Comparison of ENCODE assay signal across 18 mouse cellular contexts in genomic region chr5:112687100-112687818, GRCm38 (mm10).
DNase-seq lines count a peak whose midpoint lies in the region; ATAC-seq and TF ChIP-seq lines count a peak whose summit lies in the region.
"Had no signal": no experiment of that assay in that cellular context is flagged by ENCODE, and none has a peak within 500 bp of the region (broad histone marks: within the 10 kb centered on the region; RNA-seq: fewer than 3 reads in every experiment).

No protein-coding gene starts in this region.

- no peak overlapping the region for H3K9ac ChIP-seq in forebrain, embryonic 11.5 days (ENCODE audit: low read length)
- no peak overlapping the region for H3K9ac ChIP-seq in forebrain, postnatal 0 days
- H3K9ac ChIP-seq in hindbrain, embryonic 13.5 days: no peak overlapping the region
- no peak overlapping the region for H3K9ac ChIP-seq in neural tube, embryonic 14.5 days (replicated peaks; ENCODE audit: low read depth, low read length)
- H3K9ac ChIP-seq: liver, postnatal 0 days; midbrain, embryonic 15.5 days had no signal

- H3K27me3 ChIP-seq in forebrain, embryonic 11.5 days (ENCODE audit: control insufficient read depth, insufficient read depth, low read length): no peaks in the 10 kb centered on the region
- no peaks in the 10 kb centered on the region for H3K27me3 ChIP-seq in forebrain, postnatal 0 days (ENCODE audit: insufficient read depth, low read length)
- peaks cover 3% of the 10 kb centered on the region; the same call in 1 of the 2 replicates for H3K27me3 ChIP-seq in hindbrain, embryonic 13.5 days
- no peaks in the 10 kb centered on the region for H3K27me3 ChIP-seq in hindbrain, embryonic 10.5 days (ENCODE audit: insufficient read depth, poor library complexity, severe bottlenecking)
- H3K27me3 ChIP-seq in neural tube, embryonic 14.5 days (ENCODE audit: control insufficient read depth, insufficient read depth, low read length): no peaks in the 10 kb centered on the region
- H3K27me3 ChIP-seq: midbrain, embryonic 15.5 days had no signal

- peak; percentile 30; the same call in 1 of the 2 replicates for ATAC-seq in forebrain, embryonic 11.5 days (replicated peaks; ENCODE audit: low FRiP score)
- ATAC-seq in forebrain, postnatal 0 days: no peak
- ATAC-seq in hindbrain, embryonic 13.5 days (ENCODE audit: low FRiP score): no peak
- peak; percentile 56 for ATAC-seq in neural tube, embryonic 14.5 days (ENCODE audit: low read depth)
- ATAC-seq: liver, postnatal 0 days; midbrain, embryonic 15.5 days had no signal

- no peaks in the 10 kb centered on the region for H3K36me3 ChIP-seq in forebrain, embryonic 11.5 days (ENCODE audit: control insufficient read depth, insufficient read depth, low read length)
- H3K36me3 ChIP-seq in forebrain, postnatal 0 days (ENCODE audit: insufficient read depth): no peaks in the 10 kb centered on the region
- H3K36me3 ChIP-seq in hindbrain, embryonic 13.5 days: no peaks in the 10 kb centered on the region
- no peaks in the 10 kb centered on the region for H3K36me3 ChIP-seq in hindbrain, embryonic 10.5 days
- H3K36me3 ChIP-seq in neural tube, embryonic 14.5 days (ENCODE audit: control insufficient read depth, insufficient read depth, low read length): no peaks in the 10 kb centered on the region
- H3K36me3 ChIP-seq: limb, embryonic 10.5 days; midbrain, embryonic 15.5 days had no signal

- no peak overlapping the region for H3K4me3 ChIP-seq in forebrain, embryonic 11.5 days (ENCODE audit: low read depth, low read length)
- H3K4me3 ChIP-seq in forebrain, postnatal 0 days (ENCODE audit: low read depth, low read length): no peak overlapping the region
- H3K4me3 ChIP-seq in hindbrain, embryonic 13.5 days: no peak overlapping the region
- no peak overlapping the region for H3K4me3 ChIP-seq in hindbrain, embryonic 10.5 days
- H3K4me3 ChIP-seq in neural tube, embryonic 14.5 days (ENCODE audit: low read depth, low read length): no peak overlapping the region
- H3K4me3 ChIP-seq: layer of hippocampus, adult 2 months; limb, embryonic 10.5 days; midbrain, embryonic 15.5 days had no signal

- H3K4me2 ChIP-seq in forebrain, embryonic 11.5 days (ENCODE audit: low read depth, low read length, severe bottlenecking): no peak overlapping the region
- H3K4me2 ChIP-seq in forebrain, postnatal 0 days (ENCODE audit: low read depth): no peak overlapping the region
- H3K4me2 ChIP-seq in hindbrain, embryonic 13.5 days: no peak overlapping the region
- H3K4me2 ChIP-seq in neural tube, embryonic 14.5 days (ENCODE audit: low read depth, low read length): no peak overlapping the region
- H3K4me2 ChIP-seq: heart, embryonic 11.5 days; midbrain, embryonic 15.5 days had no signal

- no peak for TF ChIP-seq CTCF in forebrain, postnatal 0 days (IDR thresholded peaks at IDR 0.05; ENCODE audit: low read depth)

- H3K9me3 ChIP-seq in forebrain, embryonic 11.5 days (ENCODE audit: control insufficient read depth, low read length): no peaks in the 10 kb centered on the region
- H3K9me3 ChIP-seq in forebrain, postnatal 0 days (ENCODE audit: low read length): no peaks in the 10 kb centered on the region
- no peaks in the 10 kb centered on the region for H3K9me3 ChIP-seq in hindbrain, embryonic 13.5 days
- H3K9me3 ChIP-seq in hindbrain, embryonic 10.5 days: no peaks in the 10 kb centered on the region
- H3K9me3 ChIP-seq in neural tube, embryonic 14.5 days (ENCODE audit: control insufficient read depth, low read length): no peaks in the 10 kb centered on the region
- H3K9me3 ChIP-seq: limb, embryonic 10.5 days; midbrain, embryonic 15.5 days had no signal

- H3K4me1 ChIP-seq in forebrain, embryonic 11.5 days (replicated peaks; ENCODE audit: control insufficient read depth, insufficient read depth, low read length): 0 out of 2 replicates have a peak, but pooled peaks cover 3% of the 10 kb centered on the region
- H3K4me1 ChIP-seq in forebrain, postnatal 0 days (ENCODE audit: insufficient read depth): no peaks in the 10 kb centered on the region
- peaks cover 16% of the 10 kb centered on the region; the same call in 1 of the 2 replicates for H3K4me1 ChIP-seq in hindbrain, embryonic 13.5 days (replicated peaks)
- H3K4me1 ChIP-seq in hindbrain, embryonic 10.5 days (replicated peaks): peaks cover 14% of the 10 kb centered on the region
- no peaks in the 10 kb centered on the region for H3K4me1 ChIP-seq in neural tube, embryonic 14.5 days (ENCODE audit: control insufficient read depth, insufficient read depth, low read length)

- peak; percentile 77 for DNase-seq in forebrain, embryonic 11.5 days (ENCODE audit: low spot score)
- DNase-seq in forebrain, postnatal 0 days: no peak
- no peak for DNase-seq in hindbrain, embryonic 10.5 days (ENCODE audit: low spot score)
- DNase-seq in ZHBTc4 (ENCODE audit: low read depth, low spot score): peak; percentile 84
- DNase-seq in adrenal gland, postnatal 36 days: no peak
- DNase-seq: cerebellum, adult 2 months; cerebellum, postnatal 36 days; kidney, adult 8-10 months; kidney, postnatal 14 days; liver, postnatal 0 days; lung, postnatal 14 days; thymus, postnatal 25 days had no signal

- no peak overlapping the region for H3K27ac ChIP-seq in forebrain, embryonic 11.5 days (ENCODE audit: low read depth, low read length)
- no peak overlapping the region for H3K27ac ChIP-seq in forebrain, postnatal 0 days (ENCODE audit: low read depth, low read length)
- H3K27ac ChIP-seq in hindbrain, embryonic 13.5 days: peak overlapping the region; percentile 18; the same call in 1 of the 2 replicates
- no peak overlapping the region; the same call in 1 of the 2 replicates for H3K27ac ChIP-seq in hindbrain, embryonic 10.5 days
- no peak overlapping the region for H3K27ac ChIP-seq in neural tube, embryonic 14.5 days (ENCODE audit: low read depth, low read length)
- H3K27ac ChIP-seq: layer of hippocampus, adult 2 months; limb, embryonic 10.5 days; midbrain, embryonic 15.5 days had no signal

- WGBS in forebrain, embryonic 11.5 days: 59% methylated on average over 4 of the region's 4 CpGs
- WGBS in forebrain, postnatal 0 days: 51% methylated on average over 4 of the region's 4 CpGs
- 59% methylated on average over 4 of the region's 4 CpGs for WGBS in hindbrain, embryonic 13.5 days
- WGBS in hindbrain, embryonic 10.5 days: 82% methylated on average over 4 of the region's 4 CpGs
- WGBS in neural tube, embryonic 14.5 days: 52% methylated on average over 4 of the region's 4 CpGs

Comparison
In these comparisons a context has a peak if more than half of its experiments do, and no peak if none do; other contexts are left out.
1. ATAC-seq: peak in forebrain, embryonic 11.5 days (single experiment) and neural tube, embryonic 14.5 days (single experiment); none in forebrain, postnatal 0 days (single experiment) and hindbrain, embryonic 13.5 days (single experiment).
2. DNase-seq: peak in forebrain, embryonic 11.5 days (single experiment) and ZHBTc4 (single experiment); none in forebrain, postnatal 0 days (single experiment), hindbrain, embryonic 10.5 days (single experiment) and adrenal gland, postnatal 36 days (0 of 2).